Mouse (Mus musculus) naive thymus-derived CD4-positive, alpha-beta T cell, adult 2 months (primary cell): Measurements from ENCODE around the gene Zc3h4.
"Not testable (repeated sequence)": the region's sequence is repeated elsewhere in the genome, so short reads cannot be mapped to it uniquely, and the experiment has no call there.

ENCODE experiments used
- DNase-seq: peaks from one replicate; pipeline ENCODE4 v3.0.0-alpha.2; 2011; ENCODE audit warnings: low read depth

Gene Zc3h4

DNA sequence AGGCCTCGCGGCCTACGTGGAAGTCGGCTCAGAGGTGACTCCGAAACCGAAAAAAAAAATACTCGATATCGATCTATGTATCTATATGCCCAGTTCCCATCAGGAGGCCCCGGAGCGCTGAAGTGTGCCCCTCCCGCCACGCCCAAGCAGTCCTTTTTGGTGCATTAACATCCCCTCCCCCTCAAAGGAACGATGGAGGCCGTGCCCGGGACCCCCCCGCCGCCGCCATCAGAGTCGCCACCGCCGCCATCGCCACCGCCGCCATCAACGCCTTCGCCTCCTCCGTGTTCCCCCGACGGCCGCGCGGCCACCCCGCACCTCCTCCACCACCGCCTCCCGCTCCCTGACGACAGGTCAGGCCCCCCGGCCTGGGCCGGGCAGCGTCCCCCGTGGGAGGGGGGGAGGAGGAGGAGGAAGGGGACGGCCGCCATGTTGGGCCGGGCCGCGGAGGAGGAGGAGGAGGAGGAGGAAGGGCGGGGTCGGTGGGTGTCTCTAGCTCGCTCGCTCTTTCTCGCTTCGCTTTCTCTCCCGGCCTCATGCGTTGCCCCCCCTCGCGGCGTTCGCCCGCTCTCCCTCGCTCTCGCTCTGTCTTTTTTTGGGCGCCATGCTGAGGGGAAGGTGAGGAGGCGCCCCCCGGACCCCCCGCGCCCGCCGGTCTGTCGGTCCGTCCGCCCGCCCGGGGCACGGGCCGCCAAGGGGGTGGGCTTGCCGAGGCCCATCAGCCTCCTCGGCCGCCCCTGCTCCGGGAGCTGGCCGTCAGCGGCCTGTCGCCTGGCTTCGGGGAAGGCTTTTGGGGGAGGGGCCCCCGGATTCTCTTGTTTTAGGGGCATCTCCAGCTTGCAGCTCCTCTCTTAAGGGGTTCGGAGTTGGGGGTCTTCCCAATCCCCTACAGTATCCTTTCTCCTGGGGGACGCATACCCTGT is at the start of gene Zc3h4:
Zc3h4 (plus strand) TSS at position 222 of the 923 bp plus-strand sequence.
- peak; percentile 92 for DNase-seq

DNA sequence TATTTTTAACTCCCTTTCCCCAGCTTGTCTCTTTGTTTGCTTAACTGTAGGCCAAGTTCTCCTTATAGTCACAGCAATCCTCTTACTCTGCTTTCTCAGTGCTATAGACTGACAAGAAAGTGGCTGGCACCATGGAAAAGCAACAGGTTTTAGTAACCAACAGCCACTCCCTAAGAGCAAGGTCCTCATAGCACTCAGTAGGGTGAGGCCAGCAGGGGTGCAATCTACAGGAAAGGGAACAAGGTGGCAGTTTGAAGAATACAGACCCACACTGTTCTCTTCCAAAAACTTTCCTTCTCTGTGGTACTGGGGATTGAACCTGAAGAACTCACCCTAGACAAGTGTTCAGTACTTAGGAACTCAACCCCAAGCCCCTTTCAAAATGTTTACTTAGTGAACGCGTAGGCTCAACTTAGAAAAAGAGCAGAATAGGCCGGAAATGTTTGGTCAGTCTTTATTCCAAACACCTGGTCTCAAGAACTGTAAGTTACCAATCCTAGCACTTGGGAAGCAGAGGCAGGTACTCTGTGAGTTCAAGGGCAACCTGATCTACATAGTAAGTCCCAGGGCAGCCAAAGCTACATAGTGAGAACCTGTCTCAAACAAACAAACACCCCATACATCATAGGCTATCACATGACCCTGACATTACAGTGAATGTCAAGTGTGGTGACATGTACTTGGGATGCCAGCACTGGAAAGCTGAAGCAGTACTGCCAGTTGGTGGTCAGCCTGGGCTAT is 44.7 kb upstream of the Zc3h4 start:
- DNase-seq = no peak

DNA sequence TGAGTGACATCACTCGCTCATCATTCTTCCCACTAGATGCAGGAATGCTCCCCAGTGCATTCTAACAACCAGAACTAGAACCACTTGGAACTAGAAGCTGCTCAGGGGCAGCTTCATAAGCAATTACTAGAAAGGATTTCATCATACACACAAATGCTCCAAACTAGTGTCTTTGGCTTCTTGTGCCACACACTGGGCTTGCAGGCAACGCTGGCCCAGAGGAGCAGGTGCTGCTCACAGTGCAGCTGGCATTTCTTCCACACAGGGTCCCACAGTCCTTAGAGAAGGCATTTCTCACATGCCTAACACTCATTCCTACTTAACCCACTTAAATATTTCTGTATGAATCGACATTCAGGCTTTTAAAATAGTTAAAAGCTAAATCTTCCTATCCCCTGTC is 43.1 kb upstream of the Zc3h4 start:
- DNase-seq = no peak

DNA sequence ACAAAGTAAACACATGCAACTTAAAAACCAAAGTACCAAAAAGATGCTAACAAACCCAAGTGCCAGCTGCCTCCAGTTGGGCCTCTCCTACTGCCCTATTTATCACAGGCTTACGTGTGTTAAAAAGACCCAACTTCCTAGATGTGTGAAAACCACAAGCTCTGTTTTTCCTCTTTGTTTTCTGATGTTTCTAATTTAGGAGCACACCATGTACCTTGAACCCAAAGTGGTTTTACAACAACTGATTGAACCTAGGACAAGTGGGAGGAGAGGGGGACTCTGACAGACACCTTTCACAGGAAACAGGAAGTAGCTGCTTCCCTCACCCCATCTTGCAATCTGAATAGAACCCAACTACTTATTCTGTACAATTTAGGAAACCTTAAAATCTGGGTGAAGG is 36.4 kb upstream of the Zc3h4 start:
- DNase-seq = peak; percentile 86

DNA sequence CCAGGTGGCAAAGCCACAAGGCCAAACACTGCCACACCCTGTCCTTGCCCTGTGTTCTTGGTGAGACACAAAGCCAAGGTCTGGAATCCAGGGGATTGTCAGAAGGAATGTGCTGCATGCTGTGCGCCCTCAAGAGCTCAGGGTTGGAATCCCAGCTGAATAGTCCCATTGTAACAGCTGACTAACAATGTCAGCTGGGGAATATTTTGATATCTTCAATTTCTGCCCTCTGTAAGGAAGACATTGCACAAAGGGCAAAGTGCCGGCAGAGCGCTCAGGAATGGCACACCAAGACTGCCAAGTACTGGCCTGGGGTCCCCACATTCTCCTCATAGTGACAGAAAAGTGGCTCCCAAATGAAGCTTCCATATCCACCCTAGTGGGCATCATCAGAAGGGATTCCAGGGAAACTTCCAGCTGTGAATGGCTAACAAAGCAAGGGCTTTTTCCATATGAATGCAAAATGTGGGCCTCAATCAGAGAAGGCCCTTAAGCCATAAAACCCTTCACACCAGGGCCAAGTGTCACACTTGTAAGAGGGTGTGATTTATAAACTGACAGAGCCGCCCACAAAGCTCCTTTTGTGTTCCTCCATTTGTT is 35.7 kb upstream of the Zc3h4 start:
- no peak for DNase-seq

DNA sequence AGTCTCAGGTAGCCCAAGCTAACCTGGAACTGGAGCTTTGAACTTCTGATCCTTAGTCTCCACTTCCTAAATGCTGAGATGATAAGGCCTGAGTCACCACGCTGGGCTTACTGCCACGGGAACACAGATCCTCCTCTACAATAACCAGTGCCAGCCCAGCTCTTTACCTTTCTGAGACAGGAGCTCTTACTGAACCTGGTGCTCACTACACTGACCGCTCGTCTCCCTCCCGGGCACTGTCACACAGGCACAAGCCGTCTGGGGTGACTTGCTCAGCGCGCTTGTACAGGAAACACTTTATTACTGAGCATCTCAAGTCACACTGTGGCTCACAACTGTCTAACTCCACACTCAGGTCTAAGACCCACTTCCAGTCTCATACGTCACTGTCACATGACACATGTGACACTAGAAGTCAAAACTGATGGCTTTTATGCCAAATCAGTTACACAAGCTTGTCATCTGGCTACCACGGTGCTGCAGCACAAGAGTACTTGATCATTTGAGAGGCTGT is 34.5 kb upstream of the Zc3h4 start:
- peak; percentile 82 for DNase-seq

DNA sequence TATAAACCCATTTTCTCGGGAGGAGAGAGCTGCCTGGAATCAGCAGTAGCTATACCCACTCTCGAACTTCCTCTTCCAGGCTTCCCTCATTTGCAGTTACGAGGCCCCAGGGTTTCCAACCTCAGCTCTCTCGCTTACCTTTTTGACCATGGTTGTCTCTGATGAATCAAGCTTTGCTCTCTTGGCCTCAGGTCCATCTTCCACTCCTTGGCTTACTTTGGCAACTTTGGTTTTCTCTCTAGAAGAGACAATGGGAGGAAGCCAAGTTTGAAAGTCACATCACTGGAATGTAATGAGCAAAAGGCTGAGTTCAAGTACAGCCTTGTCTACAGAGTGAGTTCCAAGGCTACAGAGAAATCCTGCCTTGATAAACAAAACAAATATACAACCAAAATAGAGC is 34.0 kb upstream of the Zc3h4 start:
- no peak for DNase-seq

DNA sequence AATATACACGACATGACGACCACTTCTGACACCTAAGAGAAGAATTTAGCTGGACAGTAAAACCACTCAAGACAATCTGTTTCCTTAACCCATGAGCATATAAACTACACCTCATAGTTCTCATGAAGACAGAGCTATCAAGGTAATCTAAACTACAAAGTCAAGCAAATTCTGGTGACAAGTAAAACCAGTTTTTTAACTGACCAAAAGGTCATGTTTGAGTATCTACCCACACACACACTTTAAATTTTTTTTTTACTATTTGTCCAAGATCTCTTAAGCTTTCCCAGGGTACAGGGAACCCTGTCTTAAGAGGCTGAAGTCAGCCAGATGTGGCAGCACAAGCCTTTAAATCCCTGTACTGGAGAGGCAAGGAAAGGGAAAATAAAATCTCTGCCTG is 31.9 kb upstream of the Zc3h4 start:
- no peak for DNase-seq

DNA sequence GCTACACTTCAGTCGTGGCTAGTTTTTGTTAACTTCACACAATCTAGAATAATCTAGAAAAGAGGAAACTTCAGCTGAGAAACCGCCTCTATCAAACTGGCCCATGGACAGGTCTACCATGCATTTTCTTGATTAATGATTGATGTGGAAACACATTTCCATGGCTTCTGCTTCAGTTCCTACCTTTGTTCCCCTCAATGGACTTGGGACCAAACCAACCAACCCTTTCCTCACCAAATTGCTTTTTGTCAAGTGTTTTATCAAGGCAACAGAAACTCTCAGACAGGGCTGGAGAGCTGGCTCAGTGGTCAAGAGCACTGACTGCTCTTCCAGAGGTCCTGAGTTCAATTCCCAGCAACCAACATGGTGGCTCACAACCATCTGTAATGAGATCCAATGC is 30.1 kb upstream of the Zc3h4 start:
- no peak for DNase-seq

DNA sequence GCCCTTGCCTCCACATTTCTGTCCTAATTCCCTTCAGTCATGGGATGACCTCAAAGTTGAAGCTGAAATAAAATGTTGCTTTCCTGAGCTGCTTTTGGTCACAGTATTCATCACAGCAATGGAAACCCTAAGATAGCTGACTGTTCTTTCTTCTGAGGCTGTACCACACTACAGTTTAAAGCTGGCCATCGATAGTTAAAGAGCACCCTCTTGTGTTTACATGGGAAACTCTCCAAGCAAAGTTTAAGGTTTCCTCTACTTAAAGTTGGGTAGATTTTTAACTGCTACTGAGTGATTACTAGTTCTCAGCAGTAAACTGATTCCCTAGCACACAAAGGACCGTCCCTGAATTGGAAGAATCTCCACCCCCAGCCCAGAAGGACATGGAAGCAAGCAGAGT is 27.0 kb upstream of the Zc3h4 start:
- peak; percentile 83 for DNase-seq

DNA sequence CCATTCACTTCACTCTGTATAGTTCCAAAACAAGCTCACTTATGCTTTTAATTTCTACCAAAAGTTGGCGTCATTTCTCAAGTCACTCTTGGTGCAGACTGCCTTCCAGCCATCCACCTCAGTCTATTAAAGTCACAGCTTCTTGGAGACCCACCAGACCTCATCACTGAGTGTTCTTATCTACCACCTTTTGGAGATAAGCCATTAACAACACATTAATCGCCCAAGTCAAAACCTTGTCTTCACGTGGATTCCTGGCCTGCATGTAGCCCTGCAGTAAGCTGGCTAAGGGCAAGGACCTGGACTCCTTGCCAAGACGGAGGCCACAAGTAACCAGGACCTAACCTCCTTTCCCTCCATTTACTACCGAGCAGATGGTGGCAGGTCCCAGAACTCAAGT is 25.7 kb upstream of the Zc3h4 start:
- DNase-seq = no peak

DNA sequence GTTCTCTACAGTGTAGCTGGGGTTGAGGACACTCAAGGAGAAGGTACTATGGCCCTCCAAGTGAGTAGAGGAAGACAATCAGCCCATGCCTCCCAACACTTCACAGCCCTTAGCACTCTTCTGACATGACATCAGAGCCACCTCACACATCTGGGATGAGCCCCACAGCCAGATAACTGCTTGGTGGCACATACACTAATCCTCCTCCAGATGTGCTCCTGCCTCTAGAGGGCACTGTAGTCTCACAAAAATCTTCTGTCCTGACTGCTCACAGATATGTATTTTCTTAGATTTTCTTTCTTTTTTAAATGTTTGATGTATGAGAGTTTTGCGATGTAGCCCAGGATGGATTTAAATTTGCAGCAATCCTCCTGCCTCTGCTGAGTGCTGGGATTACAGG is 24.2 kb upstream of the Zc3h4 start:
- peak; percentile 86 for DNase-seq

DNA sequence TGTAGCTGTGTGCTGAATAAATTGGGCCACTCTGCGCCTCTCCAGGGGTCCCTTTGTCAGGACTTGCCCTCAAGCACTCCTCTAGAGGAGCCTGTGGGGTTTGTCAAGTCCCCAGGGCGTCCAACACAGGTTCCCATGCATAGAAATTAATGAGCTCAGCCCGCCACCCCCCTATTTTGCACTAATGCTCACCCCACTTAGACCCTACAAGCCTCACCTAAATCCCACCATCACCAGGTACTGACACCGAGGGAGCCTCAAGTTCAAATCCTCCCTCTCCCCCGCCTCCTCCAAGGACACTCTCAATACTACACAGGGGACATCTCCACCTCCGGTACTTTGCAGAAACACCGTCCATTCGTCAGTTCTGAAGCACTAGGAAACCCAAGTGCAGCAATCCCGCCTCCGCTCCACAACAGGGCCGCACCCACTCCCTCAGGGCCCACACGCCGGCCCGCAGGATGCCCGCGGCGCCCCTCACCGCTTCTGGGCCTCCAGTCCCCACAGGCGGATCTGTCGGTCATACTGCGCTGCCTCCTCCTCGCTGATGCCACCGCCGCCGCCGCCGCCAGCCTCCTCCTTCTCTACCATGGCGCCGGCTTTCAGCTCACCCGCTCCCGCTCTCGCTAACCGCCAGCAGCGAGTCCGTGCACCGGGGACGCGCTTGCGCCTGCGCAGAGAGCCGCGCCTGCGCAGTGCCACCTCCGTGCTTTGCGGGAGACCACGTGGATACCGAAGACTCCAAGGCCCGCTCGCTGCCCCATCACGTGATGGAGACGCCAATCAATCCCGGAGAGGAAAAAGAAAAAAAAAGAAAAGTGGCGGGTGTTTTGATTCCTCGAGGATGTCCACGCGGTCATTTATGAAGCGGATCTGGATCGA is 13.3 kb upstream of the Zc3h4 start, which contains the start of gene Sae1:
Sae1 (minus strand) TSS at position 647 of the 882 bp plus-strand sequence.
- DNase-seq = peak; percentile 96

DNA sequence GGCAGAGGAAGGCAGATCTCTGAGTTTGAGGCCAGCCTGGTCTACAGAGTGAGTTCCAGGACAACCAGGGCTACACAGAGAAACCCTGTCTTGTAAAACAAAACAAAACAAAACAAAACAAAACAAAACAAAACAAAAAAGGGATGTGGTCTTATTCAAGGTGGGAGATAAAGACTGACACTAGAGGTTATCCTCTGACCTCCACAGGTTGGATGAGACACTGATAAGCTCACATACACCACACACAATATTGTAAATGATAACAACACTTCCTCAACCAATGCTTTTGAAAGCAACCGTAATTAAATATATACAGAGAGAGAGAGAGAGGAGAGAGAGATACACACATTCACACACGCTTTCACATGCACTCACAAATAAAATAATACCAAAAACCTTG is 10.8 kb upstream of the Zc3h4 start:
- DNase-seq = not testable (repeated sequence)

DNA sequence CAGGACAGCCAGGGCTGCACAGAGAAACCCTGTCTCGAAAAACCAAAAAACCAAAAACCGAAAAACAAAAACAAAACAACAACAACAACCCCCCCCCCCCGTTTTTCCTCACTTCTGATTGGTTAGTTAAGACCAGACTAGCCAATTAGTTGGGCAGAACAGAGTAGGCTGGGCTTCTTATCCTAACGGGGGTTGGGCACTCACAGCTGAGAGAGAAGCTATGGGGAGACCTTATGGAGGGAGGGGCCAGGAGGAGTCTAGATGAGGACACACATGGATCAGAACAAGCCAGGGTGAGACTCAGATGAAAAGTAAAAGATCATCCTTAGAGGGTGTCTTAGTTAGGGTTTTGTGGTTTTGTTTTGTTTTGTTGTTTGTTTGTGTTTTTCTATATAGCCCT is 7.8 kb upstream of the Zc3h4 start:
- no peak for DNase-seq

DNA sequence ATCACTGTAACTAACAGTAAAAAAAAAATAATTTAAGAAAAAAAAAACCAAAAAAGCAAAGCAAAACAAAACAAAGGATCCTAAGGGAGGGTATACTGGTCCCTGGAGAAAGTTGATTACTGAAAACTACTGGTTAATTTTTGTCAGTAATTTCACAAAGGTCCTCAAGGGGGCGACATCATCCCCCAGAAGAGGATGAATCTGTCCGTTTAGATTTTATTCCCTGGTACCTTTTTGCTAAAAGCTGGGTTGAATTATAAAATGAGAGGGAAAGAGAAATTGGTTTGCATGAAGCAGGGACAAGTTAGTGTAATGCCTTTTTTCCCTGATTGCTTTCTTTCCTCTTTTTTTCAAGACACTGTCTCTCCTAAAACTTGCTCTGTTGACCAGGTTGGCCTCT is 4.8 kb upstream of the Zc3h4 start:
- DNase-seq = peak; percentile 82

DNA sequence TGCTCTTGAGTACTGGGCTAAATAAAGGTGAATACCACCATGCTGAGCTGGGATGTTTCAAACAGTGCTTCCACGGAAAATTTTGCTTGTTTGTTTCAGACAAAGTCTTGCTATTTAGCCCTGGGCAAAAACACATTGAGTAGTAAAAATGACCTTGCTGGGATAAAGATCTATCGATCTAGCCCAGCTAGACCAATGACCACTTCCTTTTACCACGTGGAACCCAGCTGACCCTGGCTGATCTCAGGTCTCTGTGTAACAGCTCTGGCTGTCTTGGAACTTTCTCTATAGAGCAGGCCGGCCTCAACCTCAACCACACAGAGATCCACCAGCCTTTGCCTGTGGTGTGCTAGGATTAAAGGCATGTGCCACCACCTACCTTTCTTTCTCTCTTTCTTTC is 3.2 kb upstream of the Zc3h4 start:
- no peak for DNase-seq

DNA sequence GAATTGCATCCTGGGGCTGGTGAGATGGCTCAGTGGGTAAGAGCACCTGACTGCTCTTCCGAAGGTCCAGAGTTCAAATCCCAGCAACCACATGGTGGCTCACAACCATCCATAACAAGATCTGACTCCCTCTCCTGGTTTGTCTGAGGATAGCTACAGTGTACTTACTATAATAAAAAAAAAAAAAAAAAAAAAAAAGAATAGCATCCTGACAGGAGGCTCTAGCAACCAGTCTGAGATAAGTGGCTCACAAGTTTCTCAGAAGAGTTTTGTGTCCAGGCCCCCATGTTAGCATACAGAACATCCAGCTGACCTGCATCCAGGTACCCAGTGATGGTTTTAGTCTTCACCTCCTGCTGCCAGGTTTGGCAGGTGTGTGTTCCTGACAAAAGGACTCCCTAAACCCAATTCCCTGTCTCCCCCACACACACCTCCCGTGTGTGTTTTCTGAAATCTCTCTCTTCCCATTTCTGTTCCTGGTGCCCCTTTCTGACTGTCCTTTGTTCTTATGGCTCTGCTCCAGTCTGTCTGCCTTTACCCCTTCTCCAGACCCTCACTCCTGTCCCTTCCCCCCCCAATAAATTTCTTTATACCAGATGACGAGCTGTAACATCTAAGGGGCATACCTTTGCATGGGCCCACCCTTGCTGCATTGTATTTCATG is 2.2 kb upstream of the Zc3h4 start:
- peak; percentile 46 for DNase-seq

DNA sequence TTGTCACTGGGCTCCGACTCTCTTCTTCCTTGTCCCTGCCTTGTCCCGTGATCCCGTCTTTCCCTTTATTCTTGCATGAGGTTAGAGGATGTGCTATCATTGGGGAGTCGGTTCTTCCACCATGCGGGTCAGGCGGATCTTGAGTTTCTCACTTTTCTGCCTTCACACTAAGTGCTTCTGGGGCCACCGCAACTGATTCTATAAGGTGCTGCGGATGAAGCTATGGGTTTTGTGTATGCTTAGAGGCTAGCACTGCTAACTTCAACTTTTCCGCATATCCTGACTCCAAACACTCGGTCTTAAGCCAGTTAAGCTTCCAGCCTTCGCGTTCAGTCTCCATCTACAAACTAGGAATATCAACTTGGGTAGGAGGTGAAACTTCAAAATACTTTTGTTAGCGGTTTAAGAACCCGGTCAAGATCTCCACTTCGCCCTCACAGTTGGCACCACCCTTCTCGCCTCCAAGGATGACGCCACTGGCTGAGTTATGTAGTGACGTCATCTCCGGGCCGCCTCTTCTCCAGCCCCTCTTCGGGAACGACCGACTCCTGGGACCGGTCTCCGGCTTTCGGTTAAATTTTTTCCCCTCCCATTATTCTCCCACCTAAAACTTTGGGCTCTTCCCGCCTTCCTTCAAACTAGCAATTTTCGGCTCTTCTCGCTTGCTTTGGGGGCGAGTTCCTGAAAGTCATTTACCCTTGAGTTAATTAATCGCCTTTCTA is 1.5 kb upstream of the Zc3h4 start:
- DNase-seq = peak; percentile 92
